Mouse (Mus musculus) lung, embryonic 14.5 days (tissue): Measurements from ENCODE around the gene Olfr1370. TPM values are rescaled to one million over a fixed set of nuclear protein-coding genes. Genes with fewer than 3 reads are reported as not detected.

Source experiments
- ATAC-seq: fragments of 200-750 bp; cut with Nextera tagmentation; 2 replicates; pipeline ENCODE4 v1.8.0; 2017; ENCODE audit warnings: mild to moderate bottlenecking, moderate TSS enrichment, moderate library complexity; ENCODE audit not compliant: insufficient read depth
- DNase-seq: peaks from one replicate; pipeline ENCODE4 v3.0.0-alpha.2; 2015
- H3K27ac ChIP-seq: fragments of 300-500 bp; sonication (generic); 2 replicates; pipeline ENCODE4 v1.5.1; 2014; ENCODE audit warnings: low read depth, mild to moderate bottlenecking, moderate library complexity
- H3K27me3 ChIP-seq: fragments of 300-500 bp; sonication (generic); 2 replicates; pipeline ENCODE4 v1.6.1; 2014; ENCODE audit warnings: low read length, control low read depth; ENCODE audit not compliant: insufficient read depth
- H3K36me3 ChIP-seq: fragments of 300-500 bp; sonication (generic); 2 replicates; pipeline ENCODE4 v1.6.1; 2014; ENCODE audit warnings: control low read depth; ENCODE audit not compliant: insufficient read depth
- H3K4me1 ChIP-seq: fragments of 300-500 bp; sonication (generic); 2 replicates; pipeline ENCODE4 v1.6.1; 2014; ENCODE audit warnings: antibody characterized with exemption, control low read depth; ENCODE audit not compliant: insufficient read depth
- H3K4me2 ChIP-seq: fragments of 300-500 bp; sonication (generic); 2 replicates; pipeline ENCODE4 v1.6.1; 2014; ENCODE audit warnings: mild to moderate bottlenecking
- H3K4me3 ChIP-seq: fragments of 300-500 bp; sonication (generic); 2 replicates; pipeline ENCODE4 v1.5.1; 2014; ENCODE audit warnings: low read depth, low read length
- H3K9ac ChIP-seq: fragments of 300-500 bp; sonication (generic); 2 replicates; pipeline ENCODE4 v1.6.1; 2014
- H3K9me3 ChIP-seq: fragments of 300-500 bp; sonication (generic); 2 replicates; pipeline ENCODE4 v1.6.1; 2016; ENCODE audit warnings: low read depth, low read length, control low read depth
- CTCF ChIP-seq: IDR thresholded peaks from 2 replicates; pipeline ENCODE4 v1.5.1; 2016; ENCODE audit warnings: antibody characterized with exemption, low read depth
- WGBS: fragments of 180-500 bp; shearing (Covaris S2); extraction: QIAGEN DNeasy Blood & Tissue Kit; methylation state at CpG from one replicate; pipeline ENCODE4 v1.1.7; 2014; 5-methylcytosine and 5-hydroxymethylcytosine counted together
- polyA plus RNA-seq: library from polyadenylated mRNA; unstranded; fragments of >200 nt; fragmentation: Nextera tagmentation; extraction: Ambion mirVana; gene quantifications from 2 replicates; pipeline ENCODE4 v1.2.1, GENCODE M21; 2014

Olfr1370 gene
- polyA plus RNA-seq, 1 experiment from 2014 or later, result not detected

GRCm38 (mm10) chr13:21040589-21041199, 34.1 kb downstream of the Olfr1370 start:
- Histone ChIP-seq H3K4me2 (no peak overlapping the region), H3K9ac (no peak overlapping the region), H3K9me3 (no peaks in the 10 kb centered on the region), H3K36me3 (no peaks in the 10 kb centered on the region), H3K27ac (no peak overlapping the region), H3K4me1 (no peaks in the 10 kb centered on the region), H3K27me3 (no peaks in the 10 kb centered on the region), H3K4me3 (no peak overlapping the region)
- no peak for TF ChIP-seq CTCF
- no peak for DNase-seq
- 89% methylated on average over 2 of the region's 2 CpGs for WGBS
- ATAC-seq, result no peak

- Histone ChIP-seq H3K4me2 (no peak overlapping the region), H3K36me3 (no peaks in the 10 kb centered on the region), H3K9ac (no peak overlapping the region), H3K27ac (no peak overlapping the region), H3K4me3 (no peak overlapping the region), H3K4me1 (no peaks in the 10 kb centered on the region), H3K9me3 (no peaks in the 10 kb centered on the region), H3K27me3 (no peaks in the 10 kb centered on the region)
- no peak for TF ChIP-seq CTCF
- ATAC-seq (no peak), DNase-seq (no peak)
Measured at GRCm38 (mm10) chr13:21035981-21036380, 38.8 kb downstream of the Olfr1370 start.

- no peak overlapping the region for H3K4me2 ChIP-seq
- DNase-seq (peak; percentile 39), ATAC-seq (no peak)
- no peak overlapping the region for H3K9ac ChIP-seq
- H3K9me3 ChIP-seq, result no peaks in the 10 kb centered on the region
- no peak overlapping the region for H3K4me3 ChIP-seq
- H3K4me1 ChIP-seq, result no peaks in the 10 kb centered on the region
- peak; percentile 59 for TF ChIP-seq CTCF
- H3K27ac ChIP-seq, result no peak overlapping the region
- H3K27me3 ChIP-seq, result no peaks in the 10 kb centered on the region
- WGBS, result 72% methylated on average over 3 of the region's 3 CpGs
- no peaks in the 10 kb centered on the region for H3K36me3 ChIP-seq
Measured at GRCm38 (mm10) chr13:21035011-21035410, 39.7 kb downstream of the Olfr1370 start.

- no peak overlapping the region for H3K4me2 ChIP-seq
- no peak for ATAC-seq
- no peak overlapping the region for H3K27ac ChIP-seq
- no peaks in the 10 kb centered on the region for H3K4me1 ChIP-seq
- no peak overlapping the region for H3K9ac ChIP-seq
- H3K4me3 ChIP-seq, result no peak overlapping the region
- H3K27me3 ChIP-seq, result no peaks in the 10 kb centered on the region
- DNase-seq, result no peak
- no peaks in the 10 kb centered on the region for H3K36me3 ChIP-seq
- no peaks in the 10 kb centered on the region for H3K9me3 ChIP-seq
- TF ChIP-seq CTCF, result peak; percentile 21; the same call in 1 of the 2 replicates
- WGBS, result 56% methylated on average over 3 of the region's 3 CpGs
Measured at GRCm38 (mm10) chr13:21033176-21033575, 41.6 kb downstream of the Olfr1370 start.

- ATAC-seq (no peak), DNase-seq (no peak)
- no peaks in the 10 kb centered on the region for H3K4me1 ChIP-seq
- H3K36me3 ChIP-seq, result no peaks in the 10 kb centered on the region
- no peak overlapping the region for H3K27ac ChIP-seq
- H3K4me2 ChIP-seq, result no peak overlapping the region
- no peak overlapping the region for H3K4me3 ChIP-seq
- H3K9me3 ChIP-seq, result no peaks in the 10 kb centered on the region
- TF ChIP-seq CTCF, result no peak
- 72% methylated on average over 5 of the region's 5 CpGs for WGBS
- no peaks in the 10 kb centered on the region for H3K27me3 ChIP-seq
- H3K9ac ChIP-seq, result no peak overlapping the region
Measured at GRCm38 (mm10) chr13:21024831-21025230, 49.9 kb downstream of the Olfr1370 start.

Other genes starting within 250 kb of the Olfr1370 start
- gene Olfr1369-ps1, start 36.5 kb upstream of the Olfr1370 start, polyA plus RNA-seq, result 0.05 TPM in 1 of 2 replicates, not detected in the other
- not detected in 2 replicates for gene Olfr263, start 54.7 kb upstream of the Olfr1370 start, polyA plus RNA-seq
- not detected in 2 replicates for gene Olfr1368, start 70.9 kb upstream of the Olfr1370 start, polyA plus RNA-seq
- 158 and 173 TPM in 2 replicates for gene Trim27, start 104.5 kb upstream of the Olfr1370 start, polyA plus RNA-seq
- gene Gpx5, start 217.8 kb upstream of the Olfr1370 start, polyA plus RNA-seq, result not detected in 2 replicates
- gene Gpx6, start 237.2 kb upstream of the Olfr1370 start, polyA plus RNA-seq, result not detected in 2 replicates